ENCODE assay signal across 10 mouse cellular contexts in genomic region chr10:21178711-21179110, GRCm38 (mm10). TPM values are rescaled to one million over a fixed set of nuclear protein-coding genes. Genes with fewer than 3 reads are reported as not detected.
A peak's percentile ranks its signal among the peaks of the same experiment; 100 is the strongest.
DNase-seq lines count a peak whose midpoint lies in the region; TF ChIP-seq lines count a peak whose summit lies in the region.
"Had no signal": no experiment of that assay in that cellular context is flagged by ENCODE, and none has a peak within 500 bp of the region (broad histone marks: within the 10 kb centered on the region; RNA-seq: fewer than 3 reads in every experiment).

No protein-coding gene starts in this region.

- peak; percentile 24 for TF ChIP-seq CTCF in heart, adult 2 months (IDR thresholded peaks at IDR 0.05)

- intact Hi-C loops in heart, adult 2 months (cut with DNase I), result no loop called here
- intact Hi-C loops in heart, postnatal 14 days (cut with DNase I), result no loop called here

- no peaks in the 10 kb centered on the region for H3K4me1 ChIP-seq in heart, adult 2 months (ENCODE audit: control insufficient read depth, insufficient read depth, low read length)

- H3K27me3 ChIP-seq in heart, adult 2 months (ENCODE audit: control insufficient read depth, insufficient read depth, low read length), result no peaks in the 10 kb centered on the region
- H3K27me3 ChIP-seq: megakaryocyte, embryonic 14.5 days had no signal

- H3K9ac ChIP-seq in heart, adult 2 months (ENCODE audit: low read depth, low read length), result no peak overlapping the region

- H3K79me2 ChIP-seq in heart, adult 2 months (replicated peaks; ENCODE audit: control insufficient read depth, insufficient read depth, low read length), result no peaks in the 10 kb centered on the region

- TF ChIP-seq EP300 in heart, adult 2 months (IDR thresholded peaks at IDR 0.05; ENCODE audit: insufficient read depth, low read depth, low read length), result no peak

- TF ChIP-seq POLR2A in heart, adult 2 months (IDR thresholded peaks at IDR 0.05; ENCODE audit: insufficient read depth, low read depth, low read length), result no peak

- no peaks in the 10 kb centered on the region for H3K36me3 ChIP-seq in heart, adult 2 months (ENCODE audit: control insufficient read depth, insufficient read depth, low read length)

- H3K27ac ChIP-seq in heart, adult 2 months, result no peak overlapping the region

- H3K4me3 ChIP-seq in heart, adult 2 months, result no peak overlapping the region
- H3K4me3 ChIP-seq: megakaryocyte, embryonic 14.5 days had no signal

- no peak for DNase-seq in heart, adult 2 months
- no peak for DNase-seq in heart, postnatal 14 days
- peak; percentile 28 for DNase-seq in thymus, postnatal 0 days (ENCODE audit: low spot score)
- DNase-seq in thymus, postnatal 25 days, result no peak
- peak; percentile 34 for DNase-seq in embryo, embryonic 11 days
- DNase-seq in retina, postnatal 1 day, result peak; percentile 58
- DNase-seq in frontal cortex, postnatal 36 days (ENCODE audit: low spot score in 2 of 2), result no peak
- no peak for DNase-seq in layer of hippocampus, postnatal 14 days (ENCODE audit: low spot score in 2 of 2)
- DNase-seq: kidney, adult 18-20 months had no signal

- WGBS in heart, adult 2 months, result 45% methylated on average over 5 of the region's 5 CpGs

RNA-seq across cellular contexts. Expression of gene Myb, which starts 17.9 kb away (rescaled TPM):
- not detected for total RNA-seq in heart, adult 2 months (2021)
- polyA plus RNA-seq in heart, adult 2 months (2012; rRNA removed), result 0.23 and 0.31 TPM in 2 replicates
- total RNA-seq in heart, postnatal 14 days (2021), result 1 to 10 TPM in 1 of 2 experiments, under 1 TPM in 1; 0.62 to 8.9 TPM
- polyA plus RNA-seq in thymus, postnatal 0 days (2015; fragmentation: Nextera tagmentation; extraction: Ambion mirVana), result 183 and 202 TPM in 2 replicates
- total RNA-seq in layer of hippocampus, postnatal 14 days (2021), result 1 to 10 TPM; 1.2 to 1.3 TPM

Comparison
In these comparisons a context has a peak if more than half of its experiments do, and no peak if none do; other contexts are left out.
1. DNase-seq: peak in thymus, postnatal 0 days (single experiment), embryo, embryonic 11 days (single experiment) and retina, postnatal 1 day (single experiment); none in heart, adult 2 months (0 of 2), heart, postnatal 14 days (0 of 2), thymus, postnatal 25 days (single experiment), frontal cortex, postnatal 36 days (0 of 2) and layer of hippocampus, postnatal 14 days (0 of 2).